ENCODE assay signal across 11 mouse cellular contexts in the genomic region with DNA sequence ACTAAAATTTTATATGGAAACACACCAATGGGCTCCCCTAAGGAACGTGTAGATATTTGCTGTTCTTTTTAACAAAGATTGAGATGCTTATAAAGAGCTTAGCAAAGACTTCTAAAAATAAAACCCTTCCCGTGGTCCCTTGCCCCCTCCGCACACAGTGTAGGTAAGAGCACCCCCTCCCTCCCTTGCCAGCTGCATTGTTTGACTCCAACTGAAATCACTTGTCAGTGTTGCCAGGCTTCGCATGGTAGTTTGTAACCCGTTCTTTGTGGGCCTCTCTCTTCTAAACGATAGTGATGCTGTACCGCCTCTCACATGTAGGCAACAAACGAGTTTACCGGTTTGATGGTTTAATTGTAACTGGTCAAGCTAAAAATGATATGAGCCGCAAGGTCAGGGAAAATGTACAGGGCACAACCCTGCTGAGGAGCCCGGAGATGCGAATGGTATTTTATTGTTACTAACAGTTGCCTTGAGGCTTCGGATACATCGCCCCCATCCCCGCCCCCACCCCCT.
A peak's percentile ranks its signal among the peaks of the same experiment; 100 is the strongest.
DNase-seq lines count a peak whose midpoint lies in the region; ATAC-seq and TF ChIP-seq lines count a peak whose summit lies in the region.
"Had no signal": no experiment of that assay in that cellular context is flagged by ENCODE, and none has a peak within 500 bp of the region (broad histone marks: within the 10 kb centered on the region; RNA-seq: fewer than 3 reads in every experiment).

No protein-coding gene starts in this region.

- no peak overlapping the region for H3K9ac ChIP-seq in heart, adult 2 months (ENCODE audit: low read depth, low read length)
- H3K9ac ChIP-seq in liver, postnatal 0 days (replicated peaks): no peak overlapping the region
- H3K9ac ChIP-seq in limb, embryonic 15.5 days: no peak overlapping the region
- H3K9ac ChIP-seq: liver, embryonic 14.5 days had no signal

- 0 out of 2 replicates have a peak overlapping the region, but pooled peaks have one; percentile 29 for H3K27ac ChIP-seq in heart, embryonic 10.5 days
- no peak overlapping the region for H3K27ac ChIP-seq in heart, adult 2 months
- no peak overlapping the region for H3K27ac ChIP-seq in liver, postnatal 0 days (ENCODE audit: low read depth)
- no peak overlapping the region for H3K27ac ChIP-seq in limb, embryonic 15.5 days
- H3K27ac ChIP-seq: liver, embryonic 14.5 days; macrophage had no signal

- H3K79me2 ChIP-seq in heart, adult 2 months (replicated peaks; ENCODE audit: control insufficient read depth, insufficient read depth, low read length): no peaks in the 10 kb centered on the region

- H3K27me3 ChIP-seq in heart, embryonic 10.5 days (ENCODE audit: insufficient read depth, poor library complexity, severe bottlenecking): peaks cover 24% of the 10 kb centered on the region
- no peaks in the 10 kb centered on the region for H3K27me3 ChIP-seq in heart, adult 2 months (ENCODE audit: control insufficient read depth, insufficient read depth, low read length)
- H3K27me3 ChIP-seq in liver, postnatal 0 days (ENCODE audit: insufficient read depth, low read length): no peaks in the 10 kb centered on the region
- no peaks in the 10 kb centered on the region; the same call in 1 of the 2 replicates for H3K27me3 ChIP-seq in limb, embryonic 15.5 days

- no peak overlapping the region for H3K4me2 ChIP-seq in liver, postnatal 0 days (ENCODE audit: low read depth, low read length)
- H3K4me2 ChIP-seq in limb, embryonic 15.5 days: peak overlapping the region; percentile 10; the same call in 1 of the 2 replicates

- no peak for TF ChIP-seq CTCF in heart, adult 2 months (IDR thresholded peaks at IDR 0.05)
- no peak for TF ChIP-seq CTCF in liver, postnatal 0 days (IDR thresholded peaks at IDR 0.05; ENCODE audit: low read depth)

- H3K36me3 ChIP-seq in heart, embryonic 10.5 days: no peaks in the 10 kb centered on the region
- H3K36me3 ChIP-seq in heart, adult 2 months (ENCODE audit: control insufficient read depth, insufficient read depth, low read length): no peaks in the 10 kb centered on the region
- H3K36me3 ChIP-seq in liver, postnatal 0 days (replicated peaks; ENCODE audit: insufficient read depth, low read length): no peaks in the 10 kb centered on the region
- no peaks in the 10 kb centered on the region for H3K36me3 ChIP-seq in limb, embryonic 15.5 days

- H3K4me3 ChIP-seq in heart, embryonic 10.5 days: 0 out of 2 replicates have a peak overlapping the region, but pooled peaks have one; percentile 15
- no peak overlapping the region for H3K4me3 ChIP-seq in heart, adult 2 months
- H3K4me3 ChIP-seq in liver, postnatal 0 days (ENCODE audit: low read depth, low read length): no peak overlapping the region
- no peak overlapping the region for H3K4me3 ChIP-seq in limb, embryonic 15.5 days

- peak; percentile 24 for ATAC-seq in liver, postnatal 0 days
- ATAC-seq in limb, embryonic 15.5 days (ENCODE audit: insufficient number of reproducible peaks, low FRiP score, low TSS enrichment, low read depth): no peak
- ATAC-seq: inflammation-experienced regulatory T-cells, adult 6 months had no signal

- intact Hi-C loops in heart, adult 2 months (cut with DNase I): no loop called here

- no peak for TF ChIP-seq POLR2A in heart, adult 2 months (IDR thresholded peaks at IDR 0.05; ENCODE audit: insufficient read depth, low read depth, low read length)

- no peak for TF ChIP-seq EP300 in heart, adult 2 months (IDR thresholded peaks at IDR 0.05; ENCODE audit: insufficient read depth, low read depth, low read length)
- no peak for TF ChIP-seq EP300 in liver, postnatal 0 days (IDR thresholded peaks at IDR 0.05; ENCODE audit: low read depth)

- WGBS in heart, embryonic 10.5 days: 43% methylated on average over 15 of the region's 15 CpGs
- WGBS in heart, adult 2 months: 60% methylated on average over 15 of the region's 15 CpGs
- WGBS in liver, postnatal 0 days (ENCODE audit: insufficient replicate concordance): 48% methylated on average over 15 of the region's 15 CpGs
- 20% methylated on average over 15 of the region's 15 CpGs for WGBS in limb, embryonic 15.5 days

- peaks cover 10% of the 10 kb centered on the region; the same call in 1 of the 2 replicates for H3K4me1 ChIP-seq in heart, embryonic 10.5 days
- no peaks in the 10 kb centered on the region for H3K4me1 ChIP-seq in heart, adult 2 months (ENCODE audit: control insufficient read depth, insufficient read depth, low read length)
- H3K4me1 ChIP-seq in liver, postnatal 0 days (ENCODE audit: insufficient read depth): no peaks in the 10 kb centered on the region
- H3K4me1 ChIP-seq in limb, embryonic 15.5 days: peaks cover 34% of the 10 kb centered on the region

- H3K9me3 ChIP-seq in heart, embryonic 10.5 days: no peaks in the 10 kb centered on the region
- no peaks in the 10 kb centered on the region for H3K9me3 ChIP-seq in liver, postnatal 0 days (ENCODE audit: low read length)
- H3K9me3 ChIP-seq in limb, embryonic 15.5 days: no peaks in the 10 kb centered on the region

- no peak for DNase-seq in heart, embryonic 10.5 days (ENCODE audit: low spot score)
- DNase-seq in heart, adult 2 months: no peak
- DNase-seq in liver, postnatal 0 days: no peak
- DNase-seq in liver: no peak
- peak; percentile 37 for DNase-seq in retina, postnatal 1 day
- no peak for DNase-seq in cerebellum, adult 9-11 months
- no peak for DNase-seq in thymus, postnatal 36 days
